Mouse (Mus musculus): ENCODE measurements around the gene Fam98a. TPM values are rescaled to one million over a fixed set of nuclear protein-coding genes. Genes with fewer than 3 reads are reported as not detected.

The Fam98a gene
- 9.3 and 9.9 TPM in 2 replicates for polyA plus RNA-seq (2015; fragmentation: Nextera tagmentation; extraction: Ambion mirVana)

DNA sequence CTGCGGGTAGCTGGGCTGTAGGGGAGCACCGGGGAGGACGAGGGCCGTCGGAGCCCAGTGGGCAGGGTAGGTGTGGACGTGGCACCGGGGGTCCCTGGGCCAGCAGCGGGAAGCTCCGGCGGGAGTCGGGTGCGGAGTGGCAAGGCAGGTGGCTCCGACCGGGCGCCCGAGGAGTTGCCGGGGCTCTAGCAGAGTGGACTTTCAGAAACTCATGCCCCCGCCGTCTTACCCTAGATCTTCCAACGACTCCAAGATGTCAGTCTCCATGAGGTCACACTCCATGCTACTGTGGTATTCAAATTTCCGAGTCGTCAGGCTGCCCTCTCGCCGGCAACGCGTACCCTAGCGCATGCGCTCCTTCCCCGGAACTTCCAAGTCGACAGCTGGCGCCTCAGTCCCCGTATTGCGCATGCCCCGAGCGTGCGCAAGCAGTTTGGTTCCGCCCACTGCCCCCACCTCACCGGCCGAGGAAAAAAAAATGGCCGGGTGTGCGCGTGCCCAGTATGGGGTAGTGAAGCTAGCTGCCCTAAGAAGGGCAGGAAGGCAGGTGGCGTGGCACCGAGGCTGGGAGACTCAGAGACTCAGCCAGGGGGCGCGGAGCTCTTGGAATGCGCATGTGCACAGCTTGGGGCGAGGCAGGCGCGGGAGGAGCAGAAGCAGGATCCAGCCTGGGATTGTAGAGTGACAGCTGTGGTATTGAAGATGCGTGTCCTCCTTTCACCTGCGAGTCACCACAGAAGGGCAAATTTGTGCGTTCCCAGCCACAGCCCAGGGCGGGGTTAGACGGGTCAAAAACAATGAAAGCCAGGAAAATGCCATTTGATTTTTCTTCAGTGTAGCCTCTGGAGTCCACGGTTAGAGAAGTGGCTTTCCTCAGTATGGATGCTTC lies at the start of gene Fam98a:
Gene Fam98a, minus strand, starts transcription at position 435 of the 889 bp plus-strand sequence.

Other genes starting within 250 kb of the Fam98a start
- 4.9 and 12.2 TPM in 2 replicates for gene Rasgrp3, start 116.0 kb downstream of the Fam98a start, polyA plus RNA-seq (2015; fragmentation: Nextera tagmentation; extraction: Ambion mirVana)

Measured in adrenal gland, postnatal 0 days (tissue).